Mouse (Mus musculus) small intestine, adult 2 months (tissue): ENCODE measurements at regions not wholly inside any gene's neighbourhood (a gene's known extent, or its start where the extent isn't known, plus 50 kb on each side); places are given as distances from the start of the nearest gene placed in this dataset.

ENCODE experiments used
- CTCF ChIP-seq: fragments of 200-500 bp; IDR thresholded peaks from 2 replicates; pipeline ENCODE4 v1.5.1; 2012; ENCODE audit warnings: low read depth, mild to moderate bottlenecking, control low read depth, inconsistent platforms, low read length, moderate library complexity, mixed read lengths; ENCODE audit not compliant: insufficient replicate concordance, insufficient read length; ENCODE audit errors: extremely low read depth
- POLR2A ChIP-seq: fragments of 200-500 bp; IDR thresholded peaks from 2 replicates; pipeline ENCODE4 v1.6.1; 2012; ENCODE audit warnings: low read depth, mild to moderate bottlenecking, control low read depth, inconsistent platforms, low read length, moderate library complexity

- TF ChIP-seq CTCF: no peak
- no peak for TF ChIP-seq POLR2A
These were observed 132.7 kb upstream of the Mon1b start for GRCm38 (mm10) chr8:113502671-113503070.
